Mouse (Mus musculus) embryonic facial prominence, embryonic 12.5 days (tissue): ENCODE data around the gene Smco3. TPM values are rescaled to one million over a fixed set of nuclear protein-coding genes. Genes with fewer than 3 reads are reported as not detected.

ENCODE experiments used
- ATAC-seq: fragments of 200-750 bp; cut with Nextera tagmentation; 2 replicates; pipeline ENCODE4 v1.8.0; 2017; ENCODE audit not compliant: insufficient number of reproducible peaks, insufficient read depth, low FRiP score, low TSS enrichment
- H3K27ac ChIP-seq: fragments of 300-500 bp; sonication (generic); 2 replicates; pipeline ENCODE4 v1.5.1; 2016; ENCODE audit warnings: mild to moderate bottlenecking
- H3K27me3 ChIP-seq: fragments of 300-500 bp; sonication (generic); 2 replicates; pipeline ENCODE4 v1.6.1; 2016; ENCODE audit warnings: mild to moderate bottlenecking, moderate library complexity
- H3K36me3 ChIP-seq: fragments of 300-500 bp; sonication (generic); 2 replicates; pipeline ENCODE4 v1.6.1; 2016; ENCODE audit warnings: mild to moderate bottlenecking
- H3K4me1 ChIP-seq: fragments of 300-500 bp; sonication (generic); 2 replicates; pipeline ENCODE4 v1.6.1; 2016
- H3K4me2 ChIP-seq: fragments of 300-500 bp; sonication (generic); replicated peaks from 2 replicates; pipeline ENCODE4 v1.6.1; 2016; ENCODE audit warnings: mild to moderate bottlenecking, moderate library complexity
- H3K4me3 ChIP-seq: fragments of 300-500 bp; sonication (generic); 2 replicates; pipeline ENCODE4 v1.5.1; 2016; ENCODE audit warnings: mild to moderate bottlenecking
- H3K9ac ChIP-seq: fragments of 300-500 bp; sonication (generic); 2 replicates; pipeline ENCODE4 v1.6.1; 2016; ENCODE audit warnings: mild to moderate bottlenecking, moderate library complexity
- H3K9me3 ChIP-seq: fragments of 300-500 bp; sonication (generic); 2 replicates; pipeline ENCODE4 v1.6.1; 2016; ENCODE audit warnings: mild to moderate bottlenecking, moderate library complexity
- WGBS: fragments of 180-500 bp; shearing (Covaris S2); methylation state at CpG from one replicate; pipeline ENCODE4 v1.1.7; 2016; 5-methylcytosine and 5-hydroxymethylcytosine counted together
- polyA plus RNA-seq: library from polyadenylated mRNA; unstranded; fragments of >200 nt; fragmentation: Nextera tagmentation; extraction: Ambion mirVana; gene quantifications from 2 replicates; pipeline ENCODE4 v1.2.1, GENCODE M21; 2016

The Smco3 gene
- polyA plus RNA-seq, 1 experiment from 2014 or later, result 0.40 TPM

- no peak for ATAC-seq
- Histone ChIP-seq H3K9ac (no peak overlapping the region), H3K9me3 (no peaks in the 10 kb centered on the region), H3K27ac (no peak overlapping the region), H3K4me2 (no peak overlapping the region), H3K36me3 (no peaks in the 10 kb centered on the region), H3K27me3 (no peaks in the 10 kb centered on the region), H3K4me3 (no peak overlapping the region), H3K4me1 (no peaks in the 10 kb centered on the region)
- WGBS, result 60% methylated on average over 5 of the region's 5 CpGs
Observed at GRCm38 (mm10) chr6:136845706-136846480, 10.6 kb upstream of the Smco3 start.

DNA sequence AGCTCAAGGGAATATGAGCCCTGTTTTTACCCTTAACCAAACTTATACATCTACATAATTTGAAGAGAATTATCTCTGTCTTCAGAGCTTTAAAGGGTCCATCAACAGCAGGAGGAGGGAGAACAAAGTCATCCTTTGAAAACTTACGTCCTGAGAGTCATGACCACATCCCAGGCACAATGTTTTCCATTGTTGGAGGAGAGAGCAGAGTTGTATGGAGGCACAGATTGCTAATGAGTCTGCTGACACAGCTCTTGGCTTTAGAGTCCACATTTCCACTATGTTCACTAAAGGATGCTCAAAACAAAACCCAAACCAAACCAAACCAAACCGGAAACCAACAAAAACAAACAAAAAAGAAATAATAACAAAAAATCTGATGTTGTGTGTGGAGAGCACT lies 9.7 kb upstream of the Smco3 start:
- Histone ChIP-seq H3K4me3 (no peak overlapping the region), H3K36me3 (no peaks in the 10 kb centered on the region), H3K9me3 (no peaks in the 10 kb centered on the region), H3K4me2 (no peak overlapping the region), H3K9ac (no peak overlapping the region), H3K27me3 (no peaks in the 10 kb centered on the region), H3K27ac (no peak overlapping the region), H3K4me1 (no peaks in the 10 kb centered on the region)
- no peak for ATAC-seq
- 37% methylated on average over 2 of the region's 2 CpGs for WGBS

- no peaks in the 10 kb centered on the region for H3K4me1 ChIP-seq
- no peaks in the 10 kb centered on the region for H3K36me3 ChIP-seq
- 77% methylated on average over 3 of the region's 3 CpGs for WGBS
- H3K27ac ChIP-seq, result no peak overlapping the region
- no peaks in the 10 kb centered on the region for H3K27me3 ChIP-seq
- no peak overlapping the region for H3K9ac ChIP-seq
- ATAC-seq, result no peak
- H3K4me3 ChIP-seq, result no peak overlapping the region
- H3K9me3 ChIP-seq, result no peaks in the 10 kb centered on the region
- H3K4me2 ChIP-seq, result no peak overlapping the region
Observed at GRCm38 (mm10) chr6:136837323-136837722, 2.1 kb upstream of the Smco3 start.

DNA sequence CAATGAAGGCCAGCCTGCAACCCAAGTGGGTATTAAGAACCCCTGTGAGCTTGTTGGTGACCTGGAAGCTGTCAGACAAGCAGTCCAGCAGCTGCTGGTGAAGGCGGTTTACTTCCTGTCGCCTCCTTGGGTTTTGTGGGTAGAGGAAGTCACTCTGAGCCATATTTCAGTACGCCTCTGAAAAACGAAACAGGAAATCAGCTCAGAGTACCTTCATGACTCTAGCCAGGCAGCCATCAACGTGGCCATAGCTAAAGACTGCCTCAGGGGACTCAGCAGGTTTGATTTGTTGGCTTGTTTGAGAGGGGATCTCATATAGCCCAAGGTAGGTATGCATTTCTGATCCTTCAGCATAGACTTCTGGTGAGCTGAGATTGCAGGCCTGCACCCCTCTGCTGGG lies 3.5 kb downstream of the Smco3 start:
- H3K27me3 ChIP-seq, result no peaks in the 10 kb centered on the region
- no peak for ATAC-seq
- no peak overlapping the region for H3K4me2 ChIP-seq
- no peaks in the 10 kb centered on the region for H3K9me3 ChIP-seq
- no peak overlapping the region for H3K9ac ChIP-seq
- H3K27ac ChIP-seq, result no peak overlapping the region
- no peaks in the 10 kb centered on the region for H3K36me3 ChIP-seq
- H3K4me1 ChIP-seq, result 0 out of 2 replicates have a peak, but pooled peaks cover 4% of the 10 kb centered on the region
- WGBS, result 67% methylated on average over 5 of the region's 5 CpGs
- H3K4me3 ChIP-seq, result no peak overlapping the region

DNA sequence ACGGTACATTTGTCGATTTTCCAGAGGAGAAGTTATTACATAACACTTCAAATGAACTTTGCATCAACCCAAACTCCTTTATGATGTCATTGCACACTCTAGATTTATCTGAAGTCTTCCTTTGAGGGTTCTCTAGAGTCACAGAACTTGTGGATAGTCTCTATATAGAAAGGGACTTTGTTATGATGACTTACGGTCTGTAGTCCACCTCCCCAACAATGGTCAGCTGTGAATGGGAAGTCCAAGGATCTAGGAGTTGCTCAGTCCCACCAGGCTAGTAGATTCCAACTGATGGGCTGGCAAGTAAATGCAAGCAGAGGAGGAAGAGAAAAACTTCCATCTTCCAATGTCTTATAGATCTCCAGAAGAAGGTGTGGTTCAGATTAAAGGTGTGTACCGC lies 6.6 kb downstream of the Smco3 start:
- no peaks in the 10 kb centered on the region for H3K27me3 ChIP-seq
- peak overlapping the region; percentile 79 for H3K27ac ChIP-seq
- 34% methylated on average over 4 of the region's 4 CpGs for WGBS
- H3K4me3 ChIP-seq, result peak overlapping the region; percentile 87
- H3K4me1 ChIP-seq, result peaks cover 7% of the 10 kb centered on the region; the same call in 1 of the 2 replicates
- peaks cover 15% of the 10 kb centered on the region for H3K36me3 ChIP-seq
- H3K4me2 ChIP-seq, result peak overlapping the region; percentile 51
- no peaks in the 10 kb centered on the region for H3K9me3 ChIP-seq
- ATAC-seq, result no peak
- H3K9ac ChIP-seq, result peak overlapping the region; percentile 38

- Histone ChIP-seq H3K27me3 (no peaks in the 10 kb centered on the region), H3K9ac (peak within 1 kb of the TSS; percentile 96), H3K36me3 (peaks cover 16% of the 10 kb centered on the region), H3K4me2 (peak within 1 kb of the TSS; percentile 65), H3K27ac (peak within 1 kb of the TSS; percentile 79), H3K4me3 (peak within 1 kb of the TSS; percentile 87), H3K9me3 (no peaks in the 10 kb centered on the region), H3K4me1 (peaks cover 7% of the 10 kb centered on the region; the same call in 1 of the 2 replicates)
- ATAC-seq, result peak; percentile 100
- under 1% methylated on average over 45 of the region's 45 CpGs for WGBS
Observed at GRCm38 (mm10) chr6:136827881-136828561, 7.2 kb downstream of the Smco3 start, which contains the start of gene Wbp11. Wbp11 (minus strand) TSS chr6:136828233.

- Histone ChIP-seq H3K4me3 (peak within 1 kb of the TSS; percentile 87), H3K9me3 (no peaks in the 10 kb centered on the region), H3K4me1 (peaks cover 7% of the 10 kb centered on the region; the same call in 1 of the 2 replicates), H3K4me2 (peak within 1 kb of the TSS; percentile 65), H3K9ac (peak within 1 kb of the TSS; percentile 96), H3K27ac (peak within 1 kb of the TSS; percentile 79), H3K27me3 (no peaks in the 10 kb centered on the region), H3K36me3 (peaks cover 22% of the 10 kb centered on the region)
- under 1% methylated on average over 34 of the region's 34 CpGs for WGBS
- ATAC-seq, result no peak
Observed at GRCm38 (mm10) chr6:136827516-136827880, 7.8 kb downstream of the Smco3 start, which contains the start of gene BC049715. BC049715 (plus strand) TSS chr6:136827626.

DNA sequence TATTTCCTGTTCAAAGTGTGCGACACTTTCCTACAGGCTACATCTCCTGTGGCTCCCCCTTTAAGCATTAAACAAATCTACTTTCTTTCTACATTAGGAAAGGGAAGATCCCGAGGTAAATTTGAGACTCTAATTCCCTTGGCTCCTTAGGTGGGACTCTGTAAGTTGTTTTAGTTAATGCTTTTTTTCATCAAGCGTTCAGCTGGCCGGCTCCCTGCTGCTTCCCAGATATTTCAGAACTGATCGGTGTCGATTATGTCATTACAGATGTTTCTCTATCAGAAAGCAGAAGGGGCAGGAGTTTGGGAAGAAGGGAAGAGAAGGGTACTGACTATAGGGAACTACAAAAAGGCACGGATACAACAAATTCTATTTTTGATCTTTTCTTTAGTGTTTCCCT lies 8.1 kb downstream of the Smco3 start:
- Histone ChIP-seq H3K36me3 (peaks cover 25% of the 10 kb centered on the region), H3K4me2 (peak overlapping the region; percentile 65), H3K9me3 (no peaks in the 10 kb centered on the region), H3K4me3 (peak overlapping the region; percentile 87), H3K27ac (no peak overlapping the region), H3K27me3 (no peaks in the 10 kb centered on the region), H3K4me1 (peaks cover 7% of the 10 kb centered on the region; the same call in 1 of the 2 replicates), H3K9ac (peak overlapping the region; percentile 96)
- WGBS, result 17% methylated on average over 7 of the region's 7 CpGs
- no peak for ATAC-seq

DNA sequence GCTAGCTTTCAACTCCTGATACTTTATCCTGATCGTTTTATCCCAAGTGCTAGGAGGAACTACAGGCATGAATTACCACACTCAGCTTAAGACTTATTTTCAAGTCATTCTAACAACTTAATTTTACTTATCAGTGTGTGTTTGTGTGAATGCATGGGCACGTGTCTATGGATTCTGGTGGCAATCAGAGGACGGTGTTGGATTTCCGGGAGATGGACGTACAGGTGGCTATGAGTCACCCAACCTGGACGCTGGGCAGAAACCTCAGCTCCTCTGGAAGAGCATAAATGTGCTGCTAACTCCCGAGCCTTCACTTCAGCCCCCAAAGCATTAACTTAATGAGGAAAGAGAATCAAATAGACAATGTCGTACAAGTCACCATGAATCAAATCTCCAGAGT lies 10.3 kb downstream of the Smco3 start:
- 93% methylated on average over 8 of the region's 8 CpGs for WGBS
- H3K9me3 ChIP-seq, result no peaks in the 10 kb centered on the region

DNA sequence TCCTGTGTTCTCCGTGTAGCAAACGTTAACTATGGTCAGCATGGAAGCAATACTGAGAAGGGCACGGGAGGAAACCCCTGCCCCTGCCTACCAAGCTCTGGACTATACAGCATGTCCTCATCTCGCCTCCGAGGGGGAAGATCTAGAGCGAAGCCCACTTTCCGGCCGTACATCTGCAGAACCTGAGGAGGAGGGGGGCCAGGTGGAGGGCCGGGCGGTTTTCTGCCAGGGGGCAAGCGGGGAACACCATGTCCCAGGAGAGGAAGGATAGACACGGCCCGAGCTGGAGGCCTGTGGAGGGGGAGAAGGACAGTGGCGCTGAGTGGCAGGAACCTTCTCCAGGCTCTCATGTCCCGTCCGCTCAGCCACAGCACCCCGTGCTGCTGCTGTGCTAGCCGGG lies 14.2 kb downstream of the Smco3 start:
- WGBS, result 90% methylated on average over 18 of the region's 18 CpGs

More for the DNA sequence above, 10.3 kb downstream of the Smco3 start:
- H3K9ac ChIP-seq, result no peak overlapping the region
- H3K36me3 ChIP-seq, result peaks cover 47% of the 10 kb centered on the region
- H3K4me1 ChIP-seq, result peaks cover 7% of the 10 kb centered on the region; the same call in 1 of the 2 replicates
- no peak overlapping the region for H3K4me3 ChIP-seq
- ATAC-seq, result no peak
- H3K27me3 ChIP-seq, result no peaks in the 10 kb centered on the region
- no peak overlapping the region for H3K4me2 ChIP-seq
- no peak overlapping the region for H3K27ac ChIP-seq

GRCm38 (mm10) chr6:136820381-136820780 lies 14.9 kb downstream of the Smco3 start:
- Histone ChIP-seq H3K9me3 (no peaks in the 10 kb centered on the region), H3K4me3 (no peak overlapping the region), H3K36me3 (peaks cover 86% of the 10 kb centered on the region), H3K27me3 (no peaks in the 10 kb centered on the region), H3K4me2 (no peak overlapping the region), H3K27ac (no peak overlapping the region), H3K4me1 (no peaks in the 10 kb centered on the region), H3K9ac (no peak overlapping the region)
- WGBS, result 95% methylated on average over 21 of the region's 21 CpGs
- 0 out of 2 replicates have a peak, but pooled peaks have one; percentile 37 for ATAC-seq

More for the DNA sequence above, 14.2 kb downstream of the Smco3 start:
- H3K9me3 ChIP-seq, result no peaks in the 10 kb centered on the region
- no peak overlapping the region for H3K9ac ChIP-seq
- no peak for ATAC-seq
- no peaks in the 10 kb centered on the region for H3K27me3 ChIP-seq
- no peak overlapping the region for H3K4me2 ChIP-seq
- H3K4me3 ChIP-seq, result no peak overlapping the region
- H3K4me1 ChIP-seq, result no peaks in the 10 kb centered on the region
- H3K36me3 ChIP-seq, result peaks cover 80% of the 10 kb centered on the region
- H3K27ac ChIP-seq, result no peak overlapping the region

DNA sequence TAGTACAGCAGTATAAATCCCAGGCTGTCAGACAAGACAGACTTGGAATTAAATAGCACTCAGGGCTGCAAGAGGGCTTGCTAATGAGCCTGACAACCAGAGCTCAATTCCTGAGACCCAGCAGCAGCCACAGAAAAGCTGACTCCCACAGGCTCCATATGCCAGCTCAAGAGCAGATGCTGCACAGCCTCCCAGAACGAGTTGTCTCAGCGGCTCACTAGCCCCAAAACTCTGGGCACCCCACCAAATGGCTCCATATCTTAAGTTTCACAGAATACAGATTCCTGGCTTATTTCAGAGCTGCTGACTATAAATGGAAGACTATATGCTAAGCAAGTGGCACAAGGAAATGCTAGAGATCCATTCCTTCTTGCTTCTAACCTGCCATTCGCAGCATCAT lies 17.7 kb downstream of the Smco3 start:
- peaks cover 90% of the 10 kb centered on the region for H3K36me3 ChIP-seq
- ATAC-seq, result no peak
- no peak overlapping the region for H3K9ac ChIP-seq
- 93% methylated on average over 3 of the region's 3 CpGs for WGBS
- no peaks in the 10 kb centered on the region for H3K4me1 ChIP-seq
- H3K4me3 ChIP-seq, result no peak overlapping the region
- H3K27me3 ChIP-seq, result no peaks in the 10 kb centered on the region
- no peak overlapping the region for H3K4me2 ChIP-seq
- H3K27ac ChIP-seq, result no peak overlapping the region
- no peaks in the 10 kb centered on the region for H3K9me3 ChIP-seq
